Mouse (Mus musculus) liver, embryonic 14.5 days (tissue): Measurements from ENCODE around the gene Chd2.

Experiments used
- CTCF ChIP-seq: IDR thresholded peaks from 2 replicates; pipeline ENCODE4 v1.5.1; 2016; ENCODE audit warnings: antibody characterized with exemption, low read depth, control low read depth
- EP300 ChIP-seq: IDR thresholded peaks from 2 replicates; pipeline ENCODE4 v1.6.1; 2016; ENCODE audit warnings: antibody characterized with exemption, low read depth

GRCm38 (mm10) chr7:73516820-73517219, 24.8 kb downstream of the Chd2 start:
- no peak for TF ChIP-seq CTCF
- no peak for TF ChIP-seq EP300
